Mouse (Mus musculus) heart, postnatal 0 days (tissue): ENCODE measurements at regions not wholly inside any gene's neighbourhood (a gene's known extent, or its start where the extent isn't known, plus 50 kb on each side); places are given as distances from the start of the nearest gene placed in this dataset.

Experiments
- ATAC-seq: fragments of 200-750 bp; cut with Nextera tagmentation; 2 replicates; pipeline ENCODE4 v1.8.0; 2017; ENCODE audit warnings: low read depth, moderate number of reproducible peaks, moderate library complexity; ENCODE audit not compliant: insufficient read depth
- DNase-seq: peaks from one replicate; pipeline ENCODE4 v3.0.0-alpha.2; 2016; ENCODE audit warnings: low spot score
- H3K27ac ChIP-seq: fragments of 300-500 bp; sonication (generic); 2 replicates; pipeline ENCODE4 v1.5.1; 2014; ENCODE audit warnings: low read depth, mild to moderate bottlenecking
- H3K27me3 ChIP-seq: fragments of 300-500 bp; sonication (generic); 2 replicates; pipeline ENCODE4 v1.6.1; 2014; ENCODE audit warnings: low read length, mixed read lengths; ENCODE audit not compliant: control insufficient read depth, insufficient read depth
- H3K36me3 ChIP-seq: fragments of 300-500 bp; sonication (generic); replicated peaks from 2 replicates; pipeline ENCODE4 v1.6.1; 2014; ENCODE audit warnings: low read length, mixed read lengths; ENCODE audit not compliant: control insufficient read depth, insufficient read depth
- H3K4me1 ChIP-seq: fragments of 300-500 bp; sonication (generic); 2 replicates; pipeline ENCODE4 v1.6.1; 2014; ENCODE audit warnings: antibody characterized with exemption; ENCODE audit not compliant: control insufficient read depth, insufficient read depth
- H3K4me2 ChIP-seq: fragments of 300-500 bp; sonication (generic); 2 replicates; pipeline ENCODE4 v1.6.1; 2014; ENCODE audit warnings: low read depth, mild to moderate bottlenecking, low read length, moderate library complexity
- H3K4me3 ChIP-seq: fragments of 300-500 bp; sonication (generic); 2 replicates; pipeline ENCODE4 v1.5.1; 2014; ENCODE audit warnings: low read depth, low read length
- H3K9ac ChIP-seq: fragments of 300-500 bp; sonication (generic); replicated peaks from 2 replicates; pipeline ENCODE4 v1.6.1; 2014; ENCODE audit warnings: low read depth, low read length, mixed read lengths
- H3K9me3 ChIP-seq: fragments of 300-500 bp; sonication (generic); replicated peaks from 2 replicates; pipeline ENCODE4 v1.6.1; 2016; ENCODE audit warnings: low read length; ENCODE audit not compliant: control insufficient read depth
- CTCF ChIP-seq: IDR thresholded peaks from 2 replicates; pipeline ENCODE4 v1.5.1; 2016; ENCODE audit warnings: antibody characterized with exemption, control low read depth, low read depth
- EP300 ChIP-seq: IDR thresholded peaks from 2 replicates; pipeline ENCODE4 v1.6.1; 2016; ENCODE audit warnings: antibody characterized with exemption, low read depth
- WGBS: fragments of 180-500 bp; shearing (Covaris S2); extraction: QIAGEN DNeasy Blood & Tissue Kit; methylation state at CpG from one replicate; pipeline ENCODE4 v1.1.7; 2014; 5-methylcytosine and 5-hydroxymethylcytosine counted together

GRCm38 (mm10) chr15:42047088-42047976 is 1913.2 kb downstream of the 9330182O14Rik start:
- Histone ChIP-seq H3K9me3 (no peaks in the 10 kb centered on the region), H3K4me2 (no peak overlapping the region), H3K4me3 (no peak overlapping the region), H3K36me3 (no peaks in the 10 kb centered on the region), H3K9ac (no peak overlapping the region), H3K4me1 (no peaks in the 10 kb centered on the region), H3K27me3 (no peaks in the 10 kb centered on the region), H3K27ac (no peak overlapping the region)
- ATAC-seq (no peak), DNase-seq (no peak)
- WGBS = 73% methylated on average over 4 of the region's 4 CpGs
- TF ChIP-seq CTCF (no peak), EP300 (no peak)

- no peak for DNase-seq
- Histone ChIP-seq H3K9me3 (no peaks in the 10 kb centered on the region), H3K9ac (no peak overlapping the region), H3K4me2 (no peak overlapping the region), H3K27ac (no peak overlapping the region), H3K4me3 (no peak overlapping the region), H3K4me1 (no peaks in the 10 kb centered on the region), H3K27me3 (no peaks in the 10 kb centered on the region), H3K36me3 (no peaks in the 10 kb centered on the region)
- ATAC-seq = no peak
- TF ChIP-seq EP300 = no peak
- TF ChIP-seq CTCF = no peak
- WGBS = 46% methylated on average over 3 of the region's 3 CpGs
These were observed 1922.6 kb downstream of the 9330182O14Rik start for GRCm38 (mm10) chr15:42056772-42057171.

- ATAC-seq (no peak), DNase-seq (no peak)
- no peak overlapping the region for H3K27ac ChIP-seq
- H3K9me3 ChIP-seq = no peaks in the 10 kb centered on the region
- no peak overlapping the region for H3K9ac ChIP-seq
- no peak overlapping the region for H3K4me3 ChIP-seq
- 78% methylated on average over 5 of the region's 5 CpGs for WGBS
- H3K27me3 ChIP-seq = no peaks in the 10 kb centered on the region
- no peaks in the 10 kb centered on the region for H3K4me1 ChIP-seq
- TF ChIP-seq CTCF (no peak), EP300 (no peak)
- no peak overlapping the region for H3K4me2 ChIP-seq
- H3K36me3 ChIP-seq = no peaks in the 10 kb centered on the region
These were observed 1934.2 kb downstream of the 9330182O14Rik start for GRCm38 (mm10) chr15:42068207-42068831.

GRCm38 (mm10) chr15:42069072-42069471 is 1934.9 kb downstream of the 9330182O14Rik start:
- Histone ChIP-seq H3K36me3 (no peaks in the 10 kb centered on the region), H3K4me3 (no peak overlapping the region), H3K9me3 (no peaks in the 10 kb centered on the region), H3K27me3 (no peaks in the 10 kb centered on the region), H3K4me1 (no peaks in the 10 kb centered on the region), H3K27ac (no peak overlapping the region), H3K9ac (no peak overlapping the region), H3K4me2 (no peak overlapping the region)
- no peak for DNase-seq
- TF ChIP-seq EP300 (no peak), CTCF (no peak)
- WGBS = 81% methylated on average over 3 of the region's 3 CpGs
- ATAC-seq = no peak

- H3K4me2 ChIP-seq = no peak overlapping the region
- no peaks in the 10 kb centered on the region for H3K27me3 ChIP-seq
- H3K9ac ChIP-seq = no peak overlapping the region
- H3K27ac ChIP-seq = no peak overlapping the region
- H3K36me3 ChIP-seq = no peaks in the 10 kb centered on the region
- TF ChIP-seq EP300 (no peak), CTCF (no peak)
- no peaks in the 10 kb centered on the region for H3K9me3 ChIP-seq
- ATAC-seq = no peak
- DNase-seq = no peak
- H3K4me1 ChIP-seq = no peaks in the 10 kb centered on the region
- no peak overlapping the region for H3K4me3 ChIP-seq
These were observed 1939.3 kb downstream of the 9330182O14Rik start for GRCm38 (mm10) chr15:42073486-42073885.
